Mouse (Mus musculus) small intestine, adult 2 months (tissue): ENCODE measurements around the gene Taf12.

Source experiments
- CTCF ChIP-seq: fragments of 200-500 bp; IDR thresholded peaks from 2 replicates; pipeline ENCODE4 v1.5.1; 2012; ENCODE audit warnings: low read depth, mild to moderate bottlenecking, control low read depth, inconsistent platforms, low read length, moderate library complexity, mixed read lengths; ENCODE audit not compliant: insufficient replicate concordance, insufficient read length; ENCODE audit errors: extremely low read depth
- POLR2A ChIP-seq: fragments of 200-500 bp; IDR thresholded peaks from 2 replicates; pipeline ENCODE4 v1.6.1; 2012; ENCODE audit warnings: low read depth, mild to moderate bottlenecking, control low read depth, inconsistent platforms, low read length, moderate library complexity

DNA sequence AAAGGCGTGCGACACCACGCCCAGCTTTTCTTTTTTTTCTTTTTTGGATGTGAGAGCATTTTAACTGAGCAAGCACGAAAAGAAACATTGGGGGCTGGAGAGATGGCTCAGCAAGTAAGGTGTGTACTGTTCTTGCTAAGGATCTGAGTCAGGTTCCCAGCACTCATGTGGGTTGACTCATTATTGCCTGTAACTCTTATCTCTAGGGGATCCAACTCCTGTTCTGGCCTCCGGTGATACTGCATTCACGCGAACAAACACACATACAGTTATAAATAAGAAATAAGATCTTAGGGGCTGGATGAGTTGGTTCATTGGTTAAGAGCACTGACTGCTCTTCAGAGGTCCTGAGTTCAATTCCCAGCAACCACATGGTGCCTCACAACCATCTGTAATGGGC lies 10.9 kb upstream of the Taf12 start:
- TF ChIP-seq CTCF (no peak), POLR2A (no peak)
